Mouse (Mus musculus) embryonic facial prominence, embryonic 12.5 days (tissue): Measurements from ENCODE around the gene Ccnt1. TPM values are rescaled to one million over a fixed set of nuclear protein-coding genes. Genes with fewer than 3 reads are reported as not detected.

Experiments
- ATAC-seq: fragments of 200-750 bp; cut with Nextera tagmentation; 2 replicates; pipeline ENCODE4 v1.8.0; 2017; ENCODE audit not compliant: insufficient number of reproducible peaks, insufficient read depth, low FRiP score, low TSS enrichment
- H3K27ac ChIP-seq: fragments of 300-500 bp; sonication (generic); 2 replicates; pipeline ENCODE4 v1.5.1; 2016; ENCODE audit warnings: mild to moderate bottlenecking
- H3K27me3 ChIP-seq: fragments of 300-500 bp; sonication (generic); 2 replicates; pipeline ENCODE4 v1.6.1; 2016; ENCODE audit warnings: mild to moderate bottlenecking, moderate library complexity
- H3K36me3 ChIP-seq: fragments of 300-500 bp; sonication (generic); 2 replicates; pipeline ENCODE4 v1.6.1; 2016; ENCODE audit warnings: mild to moderate bottlenecking
- H3K4me1 ChIP-seq: fragments of 300-500 bp; sonication (generic); 2 replicates; pipeline ENCODE4 v1.6.1; 2016
- H3K4me2 ChIP-seq: fragments of 300-500 bp; sonication (generic); replicated peaks from 2 replicates; pipeline ENCODE4 v1.6.1; 2016; ENCODE audit warnings: mild to moderate bottlenecking, moderate library complexity
- H3K4me3 ChIP-seq: fragments of 300-500 bp; sonication (generic); 2 replicates; pipeline ENCODE4 v1.5.1; 2016; ENCODE audit warnings: mild to moderate bottlenecking
- H3K9ac ChIP-seq: fragments of 300-500 bp; sonication (generic); 2 replicates; pipeline ENCODE4 v1.6.1; 2016; ENCODE audit warnings: mild to moderate bottlenecking, moderate library complexity
- H3K9me3 ChIP-seq: fragments of 300-500 bp; sonication (generic); 2 replicates; pipeline ENCODE4 v1.6.1; 2016; ENCODE audit warnings: mild to moderate bottlenecking, moderate library complexity
- WGBS: fragments of 180-500 bp; shearing (Covaris S2); methylation state at CpG from one replicate; pipeline ENCODE4 v1.1.7; 2016; 5-methylcytosine and 5-hydroxymethylcytosine counted together
- polyA plus RNA-seq: library from polyadenylated mRNA; unstranded; fragments of >200 nt; fragmentation: Nextera tagmentation; extraction: Ambion mirVana; gene quantifications from 2 replicates; pipeline ENCODE4 v1.2.1, GENCODE M21; 2016

Ccnt1 gene
- polyA plus RNA-seq, 1 experiment from 2014 or later = 58.0 TPM

DNA sequence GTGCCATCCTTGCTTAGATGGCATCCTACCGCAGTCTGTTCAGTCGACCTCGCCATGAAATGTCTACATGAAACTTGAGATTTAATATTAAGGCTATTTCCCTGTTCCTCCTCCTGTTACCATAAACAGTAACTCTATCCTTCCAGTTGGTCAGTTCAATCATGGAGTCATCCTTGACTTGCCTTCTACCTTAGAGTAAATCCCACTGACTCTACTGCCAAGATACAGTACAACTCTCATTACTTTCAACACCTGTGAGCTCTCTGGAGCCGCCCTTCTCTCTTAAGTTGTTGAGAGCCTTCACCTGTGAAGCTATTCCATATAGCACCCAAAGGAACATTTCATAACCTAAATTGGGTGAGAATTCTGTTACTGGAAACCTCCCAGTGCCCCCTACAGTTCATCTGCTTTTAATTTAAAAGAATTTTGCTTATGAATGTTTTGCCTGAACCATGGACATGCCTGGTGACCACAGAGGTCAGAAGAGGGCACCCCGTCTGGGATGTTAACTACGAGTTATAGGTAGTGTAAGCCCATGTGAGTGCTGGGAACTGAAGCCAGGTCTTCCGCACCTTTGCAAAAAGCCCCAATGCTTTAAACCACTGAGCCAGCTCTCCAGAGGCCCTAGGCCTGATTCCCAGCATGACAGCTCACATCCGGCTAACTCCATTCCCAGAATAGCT, 33.8 kb downstream of the Ccnt1 start:
- Histone ChIP-seq H3K36me3 (peaks cover 12% of the 10 kb centered on the region; the same call in 1 of the 2 replicates), H3K4me3 (no peak overlapping the region), H3K27ac (no peak overlapping the region), H3K27me3 (no peaks in the 10 kb centered on the region), H3K9me3 (no peaks in the 10 kb centered on the region), H3K9ac (no peak overlapping the region), H3K4me2 (no peak overlapping the region), H3K4me1 (peaks cover 5% of the 10 kb centered on the region; the same call in 1 of the 2 replicates)
- ATAC-seq = no peak
- 82% methylated on average over 8 of the region's 8 CpGs for WGBS

GRCm38 (mm10) chr15:98535921-98536320, 34.8 kb downstream of the Ccnt1 start:
- ATAC-seq = no peak
- WGBS = 83% methylated on average over 4 of the region's 4 CpGs
- Histone ChIP-seq H3K4me1 (peaks cover 5% of the 10 kb centered on the region; the same call in 1 of the 2 replicates), H3K9me3 (no peaks in the 10 kb centered on the region), H3K9ac (no peak overlapping the region), H3K36me3 (peaks cover 19% of the 10 kb centered on the region), H3K4me3 (no peak overlapping the region), H3K27ac (no peak overlapping the region), H3K4me2 (no peak overlapping the region), H3K27me3 (no peaks in the 10 kb centered on the region)

GRCm38 (mm10) chr15:98533881-98534627, 36.7 kb downstream of the Ccnt1 start, which contains the start of gene Kansl2:
Kansl2 (minus strand) TSS chr15:98534264.
- Histone ChIP-seq H3K9ac (peak within 1 kb of the TSS; percentile 93), H3K4me1 (peaks cover 5% of the 10 kb centered on the region; the same call in 1 of the 2 replicates), H3K9me3 (no peaks in the 10 kb centered on the region), H3K27ac (peak within 1 kb of the TSS; percentile 99), H3K4me3 (peak within 1 kb of the TSS; percentile 87), H3K4me2 (peak within 1 kb of the TSS; percentile 90), H3K36me3 (peaks cover 32% of the 10 kb centered on the region), H3K27me3 (no peaks in the 10 kb centered on the region)
- 1% methylated on average over 62 of the region's 70 CpGs for WGBS
- peak; percentile 100 for ATAC-seq

DNA sequence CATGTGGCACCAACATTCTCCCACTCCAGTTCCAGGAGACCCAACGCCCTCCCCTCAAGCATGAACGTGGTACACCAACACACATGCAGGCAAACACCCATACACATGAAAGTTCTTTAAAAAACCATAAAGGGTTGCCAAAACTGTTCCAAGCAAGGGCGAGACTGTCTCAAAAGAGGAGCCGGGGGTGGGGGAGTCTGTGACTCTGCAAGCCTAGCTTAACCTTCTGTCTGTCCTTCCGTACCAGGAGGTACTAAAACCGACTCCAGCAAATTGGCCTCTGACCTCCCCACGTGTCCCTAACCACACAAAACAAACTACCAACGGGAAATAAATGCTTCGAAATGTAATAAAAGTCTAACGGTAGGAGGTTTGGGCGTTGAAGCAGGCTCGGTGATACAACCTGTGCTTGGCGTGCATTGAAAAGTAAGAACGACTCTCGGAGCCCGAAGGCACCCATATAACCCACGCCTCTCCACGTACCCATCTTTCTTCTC, 37.6 kb downstream of the Ccnt1 start:
- WGBS = under 1% methylated on average over 18 of the region's 18 CpGs
- Histone ChIP-seq H3K27ac (peak overlapping the region; percentile 26; the same call in 1 of the 2 replicates), H3K9me3 (no peaks in the 10 kb centered on the region), H3K36me3 (peaks cover 36% of the 10 kb centered on the region), H3K4me1 (peaks cover 5% of the 10 kb centered on the region; the same call in 1 of the 2 replicates), H3K27me3 (no peaks in the 10 kb centered on the region), H3K4me3 (peak overlapping the region; percentile 87), H3K4me2 (peak overlapping the region; percentile 90), H3K9ac (peak overlapping the region; percentile 93)
- ATAC-seq = no peak

DNA sequence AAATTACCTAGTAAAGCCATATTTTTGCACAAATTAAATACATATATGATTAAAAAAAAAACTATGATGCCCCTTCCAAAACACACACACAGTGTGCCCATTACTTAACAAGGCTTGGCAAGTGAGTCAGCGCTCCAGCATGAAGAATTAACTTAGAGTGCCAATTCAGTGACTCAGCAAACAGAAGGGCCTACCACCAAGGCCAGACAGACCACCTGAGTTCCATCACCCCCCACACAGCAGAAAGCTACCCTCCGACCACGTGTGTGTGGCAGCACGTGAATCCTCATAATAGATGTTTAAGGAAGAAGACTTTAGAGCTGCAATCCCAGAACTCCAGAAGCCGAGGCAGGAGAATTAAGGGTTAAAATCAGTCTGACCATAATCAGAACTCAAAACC, 38.4 kb downstream of the Ccnt1 start:
- Histone ChIP-seq H3K36me3 (peaks cover 41% of the 10 kb centered on the region), H3K9ac (peak overlapping the region; percentile 93), H3K9me3 (no peaks in the 10 kb centered on the region), H3K27ac (no peak overlapping the region), H3K4me3 (peak overlapping the region; percentile 87), H3K4me1 (peaks cover 5% of the 10 kb centered on the region; the same call in 1 of the 2 replicates), H3K4me2 (peak overlapping the region; percentile 90), H3K27me3 (no peaks in the 10 kb centered on the region)
- WGBS = 31% methylated on average over 5 of the region's 5 CpGs
- ATAC-seq = no peak

GRCm38 (mm10) chr15:98528066-98528563, 42.6 kb downstream of the Ccnt1 start:
- no peak overlapping the region for H3K4me2 ChIP-seq
- H3K36me3 ChIP-seq = peaks cover 78% of the 10 kb centered on the region
- H3K4me3 ChIP-seq = no peak overlapping the region
- H3K9me3 ChIP-seq = no peaks in the 10 kb centered on the region
- 86% methylated on average over 5 of the region's 5 CpGs for WGBS
- no peak for ATAC-seq
- H3K4me1 ChIP-seq = peaks cover 5% of the 10 kb centered on the region; the same call in 1 of the 2 replicates
- H3K9ac ChIP-seq = no peak overlapping the region
- no peaks in the 10 kb centered on the region for H3K27me3 ChIP-seq
- H3K27ac ChIP-seq = no peak overlapping the region

GRCm38 (mm10) chr15:98527056-98527771, 43.5 kb downstream of the Ccnt1 start:
- H3K27me3 ChIP-seq = no peaks in the 10 kb centered on the region
- no peaks in the 10 kb centered on the region for H3K9me3 ChIP-seq
- no peak overlapping the region for H3K27ac ChIP-seq
- WGBS = 94% methylated on average over 5 of the region's 5 CpGs
- H3K4me2 ChIP-seq = no peak overlapping the region
- H3K36me3 ChIP-seq = peaks cover 87% of the 10 kb centered on the region
- H3K4me1 ChIP-seq = peaks cover 2% of the 10 kb centered on the region; the same call in 1 of the 2 replicates
- no peak overlapping the region for H3K4me3 ChIP-seq
- no peak overlapping the region for H3K9ac ChIP-seq
- no peak for ATAC-seq

DNA sequence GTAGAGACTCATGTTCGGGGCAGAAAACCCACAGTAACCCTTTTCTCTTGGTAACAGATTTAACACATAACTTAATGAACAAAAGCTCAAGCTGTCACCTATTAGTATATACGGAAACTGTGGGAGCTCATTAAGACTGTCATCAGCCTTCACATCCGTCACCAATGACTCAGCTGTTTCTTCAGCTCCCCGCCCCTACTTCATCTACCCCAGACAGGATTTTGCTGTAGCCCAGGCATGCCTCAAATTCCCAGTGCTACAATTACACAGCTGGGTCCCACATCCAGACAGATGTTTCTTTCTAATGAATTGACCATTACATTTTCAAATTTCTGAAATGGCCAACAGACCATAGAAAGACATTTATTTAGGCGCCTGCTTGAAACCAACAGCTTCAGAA, 44.7 kb downstream of the Ccnt1 start:
- WGBS = 79% methylated on average over 5 of the region's 5 CpGs
- Histone ChIP-seq H3K27ac (no peak overlapping the region), H3K4me1 (no peaks in the 10 kb centered on the region), H3K36me3 (peaks cover 90% of the 10 kb centered on the region), H3K4me3 (no peak overlapping the region), H3K4me2 (no peak overlapping the region), H3K9me3 (no peaks in the 10 kb centered on the region), H3K27me3 (no peaks in the 10 kb centered on the region), H3K9ac (no peak overlapping the region)
- no peak for ATAC-seq

- Histone ChIP-seq H3K9ac (no peak overlapping the region), H3K36me3 (peaks cover 78% of the 10 kb centered on the region), H3K4me3 (no peak overlapping the region), H3K27ac (no peak overlapping the region), H3K4me2 (no peak overlapping the region), H3K27me3 (no peaks in the 10 kb centered on the region), H3K4me1 (no peaks in the 10 kb centered on the region), H3K9me3 (no peaks in the 10 kb centered on the region)
- 89% methylated on average over 3 of the region's 3 CpGs for WGBS
- no peak for ATAC-seq
These were observed 49.5 kb downstream of the Ccnt1 start for GRCm38 (mm10) chr15:98521245-98521644.

GRCm38 (mm10) chr15:98517380-98518355, 53.1 kb downstream of the Ccnt1 start:
- WGBS = 72% methylated on average over 16 of the region's 16 CpGs

More at GRCm38 (mm10) chr15:98517380-98518355, 53.1 kb downstream of the Ccnt1 start:
- no peak for ATAC-seq
- Histone ChIP-seq H3K4me2 (no peak overlapping the region), H3K4me3 (no peak overlapping the region), H3K4me1 (no peaks in the 10 kb centered on the region), H3K9ac (no peak overlapping the region), H3K27me3 (no peaks in the 10 kb centered on the region), H3K9me3 (no peaks in the 10 kb centered on the region), H3K36me3 (peaks cover 45% of the 10 kb centered on the region), H3K27ac (no peak overlapping the region)
